Mouse (Mus musculus): ENCODE measurements around the gene Pet100. TPM values are rescaled to one million over a fixed set of nuclear protein-coding genes. Genes with fewer than 3 reads are reported as not detected.

The Pet100 gene
- polyA plus RNA-seq, 1 experiment, result 227 TPM

GRCm38 (mm10) chr8:3630647-3631477 lies 9.5 kb downstream of the Pet100 start, which contains the start of gene Stxbp2:
Stxbp2 (plus strand) TSS chr8:3630955.
- Histone ChIP-seq H3K4me3 (replicated peaks; ENCODE audit: control insufficient read depth, low read depth, low read length) (peak within 1 kb of the TSS; percentile 98), H3K4me1 (ENCODE audit: control insufficient read depth, insufficient read depth, low read length) (no peaks in the 10 kb centered on the region; the same call in none of the 2 replicates), H3K27ac (ENCODE audit: control insufficient read depth, insufficient read depth, low read depth, low read length, poor library complexity) (peak within 1 kb of the TSS; percentile 77)
- TF ChIP-seq CTCF (IDR thresholded peaks at IDR 0.05; ENCODE audit: control insufficient read depth, insufficient read depth, low read length), result no peak
- peak; percentile 85; the same call in 1 of the 2 replicates for TF ChIP-seq POLR2A (IDR thresholded peaks at IDR 0.05; ENCODE audit: borderline replicate concordance, control insufficient read depth, low read depth, low read length)
- 3% methylated on average over 47 of the region's 47 CpGs for WGBS

GRCm38 (mm10) chr8:3631478-3631875 lies 10.1 kb downstream of the Pet100 start:
- WGBS, result 4% methylated on average over 8 of the region's 8 CpGs
- H3K27ac ChIP-seq (ENCODE audit: control insufficient read depth, insufficient read depth, low read depth, low read length, poor library complexity), result peak overlapping the region; percentile 77
- H3K4me1 ChIP-seq (ENCODE audit: control insufficient read depth, insufficient read depth, low read length), result no peaks in the 10 kb centered on the region; the same call in none of the 2 replicates
- no peak for TF ChIP-seq CTCF (IDR thresholded peaks at IDR 0.05; ENCODE audit: control insufficient read depth, insufficient read depth, low read length)
- TF ChIP-seq POLR2A (IDR thresholded peaks at IDR 0.05; ENCODE audit: borderline replicate concordance, control insufficient read depth, low read depth, low read length), result 0 out of 2 replicates have a peak, but pooled peaks have one; percentile 8
- H3K4me3 ChIP-seq (replicated peaks; ENCODE audit: control insufficient read depth, low read depth, low read length), result peak overlapping the region; percentile 98

- Histone ChIP-seq H3K4me1 (ENCODE audit: control insufficient read depth, insufficient read depth, low read length) (peaks cover 1% of the 10 kb centered on the region; the same call in 1 of the 2 replicates), H3K27ac (ENCODE audit: control insufficient read depth, insufficient read depth, low read depth, low read length, poor library complexity) (peak overlapping the region; percentile 84; the same call in 1 of the 2 replicates), H3K4me3 (replicated peaks; ENCODE audit: control insufficient read depth, low read depth, low read length) (no peak overlapping the region)
- WGBS, result 9% methylated on average over 5 of the region's 5 CpGs
- TF ChIP-seq POLR2A (IDR thresholded peaks at IDR 0.05; ENCODE audit: borderline replicate concordance, control insufficient read depth, low read depth, low read length) (no peak), CTCF (IDR thresholded peaks at IDR 0.05; ENCODE audit: control insufficient read depth, insufficient read depth, low read length) (peak; percentile 78)
These were observed 24.5 kb downstream of the Pet100 start for GRCm38 (mm10) chr8:3645804-3646203.

GRCm38 (mm10) chr8:3646824-3647531 lies 25.6 kb downstream of the Pet100 start:
- peaks cover 1% of the 10 kb centered on the region; the same call in 1 of the 2 replicates for H3K4me1 ChIP-seq (ENCODE audit: control insufficient read depth, insufficient read depth, low read length)
- peak overlapping the region; percentile 84 for H3K27ac ChIP-seq (ENCODE audit: control insufficient read depth, insufficient read depth, low read depth, low read length, poor library complexity)
- 51% methylated on average over 6 of the region's 6 CpGs for WGBS
- TF ChIP-seq CTCF (IDR thresholded peaks at IDR 0.05; ENCODE audit: control insufficient read depth, insufficient read depth, low read length) (no peak), POLR2A (IDR thresholded peaks at IDR 0.05; ENCODE audit: borderline replicate concordance, control insufficient read depth, low read depth, low read length) (no peak)
- H3K4me3 ChIP-seq (replicated peaks; ENCODE audit: control insufficient read depth, low read depth, low read length), result no peak overlapping the region

- H3K4me3 ChIP-seq (replicated peaks; ENCODE audit: control insufficient read depth, low read depth, low read length), result no peak overlapping the region
- 62% methylated on average over 4 of the region's 4 CpGs for WGBS
- H3K4me1 ChIP-seq (ENCODE audit: control insufficient read depth, insufficient read depth, low read length), result peaks cover 1% of the 10 kb centered on the region; the same call in 1 of the 2 replicates
- no peak for TF ChIP-seq POLR2A (IDR thresholded peaks at IDR 0.05; ENCODE audit: borderline replicate concordance, control insufficient read depth, low read depth, low read length)
- no peak for TF ChIP-seq CTCF (IDR thresholded peaks at IDR 0.05; ENCODE audit: control insufficient read depth, insufficient read depth, low read length)
- H3K27ac ChIP-seq (ENCODE audit: control insufficient read depth, insufficient read depth, low read depth, low read length, poor library complexity), result peak overlapping the region; percentile 20; the same call in 1 of the 2 replicates
These were observed 26.2 kb downstream of the Pet100 start for GRCm38 (mm10) chr8:3647561-3647960.

- no peak overlapping the region for H3K4me3 ChIP-seq (replicated peaks; ENCODE audit: control insufficient read depth, low read depth, low read length)
- 25% methylated on average over 2 of the region's 2 CpGs for WGBS
- H3K4me1 ChIP-seq (ENCODE audit: control insufficient read depth, insufficient read depth, low read length), result peaks cover 1% of the 10 kb centered on the region; the same call in 1 of the 2 replicates
- peak overlapping the region; percentile 90; the same call in 1 of the 2 replicates for H3K27ac ChIP-seq (ENCODE audit: control insufficient read depth, insufficient read depth, low read depth, low read length, poor library complexity)
- TF ChIP-seq POLR2A (IDR thresholded peaks at IDR 0.05; ENCODE audit: borderline replicate concordance, control insufficient read depth, low read depth, low read length), result no peak
- TF ChIP-seq CTCF (IDR thresholded peaks at IDR 0.05; ENCODE audit: control insufficient read depth, insufficient read depth, low read length), result no peak
These were observed 26.9 kb downstream of the Pet100 start for GRCm38 (mm10) chr8:3648268-3648667.

- 24% methylated on average over 1 of the region's 1 CpGs for whole genome bisulfite sequencing
- TF ChIP-seq POLR2A (IDR thresholded peaks at IDR 0.05; ENCODE audit: borderline replicate concordance, control insufficient read depth, low read depth, low read length) (no peak), CTCF (IDR thresholded peaks at IDR 0.05; ENCODE audit: control insufficient read depth, insufficient read depth, low read length) (no peak)
- Histone ChIP-seq H3K27ac (ENCODE audit: control insufficient read depth, insufficient read depth, low read depth, low read length, poor library complexity) (peak overlapping the region; percentile 90), H3K4me1 (ENCODE audit: control insufficient read depth, insufficient read depth, low read length) (peaks cover 1% of the 10 kb centered on the region; the same call in 1 of the 2 replicates), H3K4me3 (replicated peaks; ENCODE audit: control insufficient read depth, low read depth, low read length) (peak overlapping the region; percentile 48)
These were observed 27.6 kb downstream of the Pet100 start for GRCm38 (mm10) chr8:3648990-3649389.

GRCm38 (mm10) chr8:3652845-3653244 lies 31.5 kb downstream of the Pet100 start:
- no peak overlapping the region for H3K27ac ChIP-seq (ENCODE audit: control insufficient read depth, insufficient read depth, low read depth, low read length, poor library complexity)
- 24% methylated on average over 3 of the region's 3 CpGs for WGBS
- H3K4me3 ChIP-seq (replicated peaks; ENCODE audit: control insufficient read depth, low read depth, low read length), result no peak overlapping the region
- no peak for TF ChIP-seq CTCF (IDR thresholded peaks at IDR 0.05; ENCODE audit: control insufficient read depth, insufficient read depth, low read length)
- TF ChIP-seq POLR2A (IDR thresholded peaks at IDR 0.05; ENCODE audit: borderline replicate concordance, control insufficient read depth, low read depth, low read length), result no peak
- peaks cover 8% of the 10 kb centered on the region; the same call in 1 of the 2 replicates for H3K4me1 ChIP-seq (ENCODE audit: control insufficient read depth, insufficient read depth, low read length)

All from bone marrow, adult 2 months (tissue).